ENCODE assay signal across 20 mouse cellular contexts in genomic region chr6:118252711-118253110, GRCm38 (mm10). TPM values are rescaled to one million over a fixed set of nuclear protein-coding genes. Genes with fewer than 3 reads are reported as not detected.
DNase-seq lines count a peak whose midpoint lies in the region; ATAC-seq and TF ChIP-seq lines count a peak whose summit lies in the region.
"Had no signal": no experiment of that assay in that cellular context is flagged by ENCODE, and none has a peak within 500 bp of the region (broad histone marks: within the 10 kb centered on the region; RNA-seq: fewer than 3 reads in every experiment).

No protein-coding gene starts in this region.

- H3K27me3 ChIP-seq in heart, adult 2 months (ENCODE audit: control insufficient read depth, insufficient read depth, low read length): no peaks in the 10 kb centered on the region
- H3K27me3 ChIP-seq in hindbrain, embryonic 11.5 days (ENCODE audit: control insufficient read depth, insufficient read depth, low read length): no peaks in the 10 kb centered on the region
- H3K27me3 ChIP-seq: heart, embryonic 13.5 days had no signal

- H3K4me3 ChIP-seq in heart, adult 2 months: no peak overlapping the region
- H3K4me3 ChIP-seq in hindbrain, embryonic 11.5 days (ENCODE audit: low read depth, low read length): no peak overlapping the region
- H3K4me3 ChIP-seq: heart, embryonic 13.5 days had no signal

- ATAC-seq in hindbrain, embryonic 11.5 days (ENCODE audit: low FRiP score): no peak
- no peak for ATAC-seq in cerebellum, adult (ENCODE audit: insufficient number of reproducible peaks, low FRiP score, low TSS enrichment)
- ATAC-seq: activated CD4-positive, CD25-positive, alpha-beta regulatory T cell, adult 4 months; forebrain, postnatal 0 days had no signal

- H3K27ac ChIP-seq in heart, adult 2 months: no peak overlapping the region
- H3K27ac ChIP-seq in hindbrain, embryonic 11.5 days (ENCODE audit: low read depth, low read length): no peak overlapping the region
- H3K27ac ChIP-seq: heart, embryonic 13.5 days; hindbrain, embryonic 14.5 days; liver, embryonic 14.5 days had no signal

- H3K4me1 ChIP-seq in heart, adult 2 months (ENCODE audit: control insufficient read depth, insufficient read depth, low read length): no peaks in the 10 kb centered on the region
- H3K4me1 ChIP-seq in hindbrain, embryonic 11.5 days (replicated peaks; ENCODE audit: control insufficient read depth, insufficient read depth, low read length): no peaks in the 10 kb centered on the region
- H3K4me1 ChIP-seq: heart, embryonic 13.5 days had no signal

- no peak overlapping the region for H3K4me2 ChIP-seq in hindbrain, embryonic 11.5 days (replicated peaks; ENCODE audit: low read depth, low read length)
- H3K4me2 ChIP-seq: heart, embryonic 13.5 days; hindbrain, embryonic 14.5 days; midbrain, embryonic 11.5 days had no signal

- intact Hi-C loops in heart, adult 2 months (cut with DNase I): no loop called here
- intact Hi-C loops in gastrocnemius, postnatal 36 days (cut with DNase I): no loop called here

- no peak overlapping the region for H3K9ac ChIP-seq in heart, adult 2 months (ENCODE audit: low read depth, low read length)
- no peak overlapping the region for H3K9ac ChIP-seq in hindbrain, embryonic 11.5 days (ENCODE audit: low read depth, low read length)
- H3K9ac ChIP-seq: forebrain, postnatal 0 days; heart, embryonic 13.5 days; hindbrain, embryonic 14.5 days; liver, embryonic 14.5 days had no signal

- no peaks in the 10 kb centered on the region for H3K79me2 ChIP-seq in heart, adult 2 months (replicated peaks; ENCODE audit: control insufficient read depth, insufficient read depth, low read length)

- DNase-seq in heart, adult 9 months (ENCODE audit: low spot score in 2 of 2): peak; percentile 7 to 12
- DNase-seq in heart, adult 2 months: no peak
- DNase-seq in lung, postnatal 10 days: peak; percentile 62
- no peak for DNase-seq in lung, postnatal 25 days (ENCODE audit: low spot score)
- peak; percentile 80 for DNase-seq in adipocyte (ENCODE audit: low spot score)
- peak; percentile 68 to 76 for DNase-seq in gastrocnemius, postnatal 36 days
- DNase-seq in hindbrain, embryonic 11.5 days (ENCODE audit: low spot score): no peak
- DNase-seq: cerebellum, adult 8-10 months; forebrain, postnatal 0 days; kidney, adult 11 months; layer of hippocampus, postnatal 36 days; left cerebral cortex, postnatal 4 days; spleen, adult 18-20 months had no signal

- no peak for TF ChIP-seq POLR2A in heart, adult 2 months (IDR thresholded peaks at IDR 0.05; ENCODE audit: insufficient read depth, low read depth, low read length)

- no peak for TF ChIP-seq EP300 in heart, adult 2 months (IDR thresholded peaks at IDR 0.05; ENCODE audit: insufficient read depth, low read depth, low read length)

- no peaks in the 10 kb centered on the region for H3K9me3 ChIP-seq in hindbrain, embryonic 11.5 days (ENCODE audit: control insufficient read depth, low read length)
- H3K9me3 ChIP-seq: heart, embryonic 13.5 days had no signal

- H3K36me3 ChIP-seq in heart, adult 2 months (ENCODE audit: control insufficient read depth, insufficient read depth, low read length): no peaks in the 10 kb centered on the region
- H3K36me3 ChIP-seq in hindbrain, embryonic 11.5 days (ENCODE audit: control insufficient read depth, insufficient read depth, low read length): no peaks in the 10 kb centered on the region
- H3K36me3 ChIP-seq: heart, embryonic 13.5 days had no signal

- TF ChIP-seq CTCF in heart, adult 2 months (IDR thresholded peaks at IDR 0.05): no peak

- 70% methylated on average over 2 of the region's 2 CpGs for WGBS in heart, adult 2 months
- 85% methylated on average over 2 of the region's 2 CpGs for WGBS in hindbrain, embryonic 11.5 days

RNA-seq across cellular contexts. Expression of gene Ret, which starts 55.2 kb away (rescaled TPM):
- total RNA-seq in heart, adult 2 months (2021): 1 to 10 TPM; 2.7 to 5.8 TPM
- 2.8 and 6.0 TPM in 2 replicates for polyA plus RNA-seq in heart, adult 2 months (2012; rRNA removed)
- 1 to 10 TPM; 5.2 to 8.0 TPM for total RNA-seq in gastrocnemius, postnatal 36 days (2021)
- polyA plus RNA-seq in hindbrain, embryonic 11.5 days (2014; fragmentation: Nextera tagmentation; extraction: Ambion mirVana): 3.2 and 4.2 TPM in 2 replicates
- total RNA-seq: MEL had no signal

Comparison
In these comparisons a context has a peak if more than half of its experiments do, and no peak if none do; other contexts are left out.
1. DNase-seq: peak in heart, adult 9 months (2 of 2), lung, postnatal 10 days (single experiment), adipocyte (single experiment) and gastrocnemius, postnatal 36 days (2 of 2); none in heart, adult 2 months (0 of 2), lung, postnatal 25 days (single experiment) and hindbrain, embryonic 11.5 days (single experiment).